Mouse (Mus musculus): ENCODE results near the gene Ccnq. TPM values are rescaled to one million over a fixed set of nuclear protein-coding genes. Genes with fewer than 3 reads are reported as not detected.

Gene Ccnq
- 21.5 TPM for polyA plus RNA-seq (2014; fragmentation: Illumina TruSeq; extraction: RNeasy Lipid Tissue Mini Kit (QIAGEN cat#74804); ENCODE audit: insufficient read depth, low read depth, low replicate concordance)

DNA sequence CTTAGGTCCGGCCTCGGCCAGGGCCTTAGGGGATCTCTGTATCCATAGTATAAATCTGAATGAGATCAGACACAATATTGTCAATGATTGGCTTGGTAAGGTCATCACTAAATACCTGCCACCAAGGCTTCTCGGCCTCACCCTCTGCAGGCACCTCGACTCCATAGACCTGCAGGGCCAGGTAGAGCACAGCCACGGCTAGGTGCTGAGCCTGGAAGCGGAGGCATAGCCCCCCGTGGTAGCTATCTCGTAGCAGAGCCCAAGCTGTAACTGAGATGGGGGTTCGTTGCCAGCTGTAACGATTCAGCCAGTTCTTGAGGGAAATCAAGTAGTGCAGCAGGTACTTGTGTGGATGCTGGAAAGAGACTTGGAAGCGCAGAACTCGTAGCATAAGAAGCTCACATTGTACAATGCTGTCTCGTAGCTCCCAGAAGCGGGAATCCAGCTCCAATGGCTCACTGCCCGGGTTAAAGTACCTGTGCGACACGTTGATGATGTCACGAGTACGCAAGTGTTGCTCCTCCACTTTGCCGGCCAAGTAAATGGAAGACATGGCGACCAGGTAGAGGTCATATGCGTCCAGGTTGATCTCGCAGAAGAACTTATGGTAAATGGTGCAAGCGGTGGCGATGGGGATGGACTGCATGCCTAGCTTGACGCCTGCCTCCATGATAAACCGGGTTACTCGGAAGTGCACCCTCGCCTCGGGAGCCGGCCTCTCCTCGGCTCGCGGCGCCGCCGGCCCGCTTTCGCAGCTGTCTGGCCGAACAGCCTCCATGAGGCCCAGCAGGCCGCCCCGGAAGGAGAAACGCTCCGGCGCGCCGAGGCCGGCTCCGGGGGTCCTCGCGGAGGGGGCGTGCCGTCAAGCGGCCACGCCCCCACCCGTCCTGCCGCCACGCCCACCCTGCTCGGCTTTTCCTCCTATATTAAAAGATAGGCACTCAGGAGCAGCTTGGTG lies at the start of gene Ccnq:
TSS of gene Ccnq (minus strand) at position 845 of the 958 bp plus-strand sequence.

Other genes with a start within 250 kb of the Ccnq start
- not detected for gene Sebox, start 248.3 kb downstream of the Ccnq start, polyA plus RNA-seq (2014; fragmentation: Illumina TruSeq; extraction: RNeasy Lipid Tissue Mini Kit (QIAGEN cat#74804); ENCODE audit: insufficient read depth, low read depth, low replicate concordance)
- gene Tmem199, start 239.6 kb downstream of the Ccnq start, polyA plus RNA-seq (2014; fragmentation: Illumina TruSeq; extraction: RNeasy Lipid Tissue Mini Kit (QIAGEN cat#74804); ENCODE audit: insufficient read depth, low read depth, low replicate concordance): 20.9 TPM
- 45.2 TPM for gene Poldip2, start 239.5 kb downstream of the Ccnq start, polyA plus RNA-seq (2014; fragmentation: Illumina TruSeq; extraction: RNeasy Lipid Tissue Mini Kit (QIAGEN cat#74804); ENCODE audit: insufficient read depth, low read depth, low replicate concordance)
- 46.8 TPM for gene Tnfaip1, start 215.4 kb downstream of the Ccnq start, polyA plus RNA-seq (2014; fragmentation: Illumina TruSeq; extraction: RNeasy Lipid Tissue Mini Kit (QIAGEN cat#74804); ENCODE audit: insufficient read depth, low read depth, low replicate concordance)
- 146 TPM for gene Ift20, start 215.4 kb downstream of the Ccnq start, polyA plus RNA-seq (2014; fragmentation: Illumina TruSeq; extraction: RNeasy Lipid Tissue Mini Kit (QIAGEN cat#74804); ENCODE audit: insufficient read depth, low read depth, low replicate concordance)
- gene Tmem97, start 201.0 kb downstream of the Ccnq start, polyA plus RNA-seq (2014; fragmentation: Illumina TruSeq; extraction: RNeasy Lipid Tissue Mini Kit (QIAGEN cat#74804); ENCODE audit: insufficient read depth, low read depth, low replicate concordance): 33.8 TPM
- gene Nlk, start 54.4 kb downstream of the Ccnq start, polyA plus RNA-seq (2014; fragmentation: Illumina TruSeq; extraction: RNeasy Lipid Tissue Mini Kit (QIAGEN cat#74804); ENCODE audit: insufficient read depth, low read depth, low replicate concordance): 12.5 TPM
- gene Lyrm9, start 74.9 kb upstream of the Ccnq start, polyA plus RNA-seq (2014; fragmentation: Illumina TruSeq; extraction: RNeasy Lipid Tissue Mini Kit (QIAGEN cat#74804); ENCODE audit: insufficient read depth, low read depth, low replicate concordance): 8.5 TPM
- 1.3 TPM for gene Nos2, start 169.1 kb upstream of the Ccnq start, polyA plus RNA-seq (2014; fragmentation: Illumina TruSeq; extraction: RNeasy Lipid Tissue Mini Kit (QIAGEN cat#74804); ENCODE audit: insufficient read depth, low read depth, low replicate concordance)
- gene Lgals9, start 233.2 kb upstream of the Ccnq start, polyA plus RNA-seq (2014; fragmentation: Illumina TruSeq; extraction: RNeasy Lipid Tissue Mini Kit (QIAGEN cat#74804); ENCODE audit: insufficient read depth, low read depth, low replicate concordance): 119 TPM

Data from lung, adult 10 weeks (tissue).